Mouse (Mus musculus): ENCODE data around the gene Oasl2.
"Not testable (repeated sequence)": the region's sequence is repeated elsewhere in the genome, so short reads cannot be mapped to it uniquely, and the experiment has no call there.

The Oasl2 gene

DNA sequence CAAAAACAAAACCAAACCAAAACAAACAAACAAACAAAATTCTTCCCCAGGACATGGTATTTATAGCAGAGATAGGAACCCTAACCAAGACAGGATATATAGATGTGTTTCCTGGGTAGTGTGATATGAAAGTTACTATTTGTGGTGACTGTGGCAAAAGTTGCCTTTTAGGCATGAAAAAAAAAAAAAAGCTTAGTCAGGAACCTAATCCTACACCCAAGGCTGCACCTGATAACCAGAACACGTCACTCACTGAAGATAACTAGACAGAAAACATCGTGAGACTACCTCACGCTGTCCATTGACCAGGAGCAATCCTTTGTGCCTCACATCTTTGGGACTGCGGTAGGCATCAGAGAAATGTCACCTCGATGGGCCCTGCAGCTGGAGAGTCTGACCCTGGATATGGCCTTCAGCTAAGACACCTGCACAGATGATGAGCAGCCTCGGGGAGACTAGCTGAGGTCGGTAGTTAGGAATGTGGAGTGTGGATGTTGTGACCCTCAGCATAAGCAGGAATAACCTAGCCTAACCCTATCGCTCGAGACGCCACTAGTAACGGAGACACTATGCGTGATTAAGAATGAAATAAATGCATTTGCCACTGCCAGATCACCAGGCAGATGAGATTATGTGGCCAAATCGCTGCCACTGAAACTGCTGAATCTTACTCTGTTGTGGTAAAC, at the start of gene Oasl2:
Gene Oasl2, plus strand, starts transcription at position 249 of the 686 bp plus-strand sequence.
- peak in 1 of 2 experiments; percentile 9 for DNase-seq (ENCODE audit: low spot score in 2 of 2)

GRCm38 (mm10) chr5:114851565-114852236, 45.0 kb upstream of the Oasl2 start:
- no peak for DNase-seq (ENCODE audit: low spot score in 2 of 2)

GRCm38 (mm10) chr5:114853364-114853763, 43.4 kb upstream of the Oasl2 start, which contains the start of gene 4930519G04Rik:
Gene 4930519G04Rik (plus strand): TSS chr5:114853664.
- DNase-seq (ENCODE audit: low spot score in 2 of 2), result not testable (repeated sequence)

- DNase-seq (ENCODE audit: low spot score in 2 of 2), result no peak
These were observed 38.2 kb upstream of the Oasl2 start, which contains the start of gene Gm9936 for GRCm38 (mm10) chr5:114858582-114858981. Gene Gm9936 (minus strand): TSS chr5:114858682.

- DNase-seq (ENCODE audit: low spot score in 2 of 2), result peak; percentile 25 to 53
These were observed 37.5 kb upstream of the Oasl2 start for GRCm38 (mm10) chr5:114859253-114859652.

DNA sequence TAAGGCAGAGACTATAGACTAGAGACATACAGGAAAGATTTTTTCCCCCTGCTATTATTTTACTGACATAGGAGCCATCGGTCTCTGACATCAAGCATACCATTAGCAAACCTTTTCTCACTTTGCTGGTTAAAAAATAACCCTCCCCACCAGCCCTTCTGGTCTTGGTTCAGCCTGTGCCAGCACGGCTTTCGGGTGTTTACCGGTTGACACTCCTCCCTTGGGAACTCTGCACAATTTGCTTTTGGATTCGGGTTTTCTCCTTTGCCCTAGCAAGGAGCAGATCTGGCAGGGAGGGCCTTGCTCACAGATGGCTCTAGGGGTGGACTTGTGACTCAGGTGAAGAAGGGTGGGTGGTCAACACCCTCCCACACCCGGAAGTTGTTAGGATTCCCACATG, 35.0 kb upstream of the Oasl2 start:
- no peak for DNase-seq (ENCODE audit: low spot score in 2 of 2)

DNA sequence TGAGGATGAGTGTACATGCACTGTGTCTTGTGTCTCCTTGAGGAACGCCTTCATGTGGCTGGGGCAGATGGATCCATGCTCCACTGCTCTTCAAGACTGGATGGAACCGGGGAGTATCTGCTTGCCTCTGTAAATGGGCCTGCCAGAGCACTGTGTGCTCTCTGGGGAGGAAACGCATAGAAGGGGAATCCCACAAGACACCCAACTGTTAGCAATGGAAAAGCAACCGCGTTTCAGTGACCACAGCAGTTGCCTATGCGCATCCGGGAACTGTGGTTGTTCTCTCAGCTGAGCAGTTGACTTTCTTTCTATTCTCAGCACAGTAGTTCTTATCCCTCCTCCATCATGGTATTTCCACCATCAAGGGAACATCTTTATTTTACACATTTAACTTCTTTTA, 31.9 kb upstream of the Oasl2 start:
- peak in 1 of 2 experiments; percentile 45 for DNase-seq (ENCODE audit: low spot score in 2 of 2)

- no peak for DNase-seq (ENCODE audit: low spot score in 2 of 2)
These were observed 31.5 kb upstream of the Oasl2 start for GRCm38 (mm10) chr5:114865279-114865678.

DNA sequence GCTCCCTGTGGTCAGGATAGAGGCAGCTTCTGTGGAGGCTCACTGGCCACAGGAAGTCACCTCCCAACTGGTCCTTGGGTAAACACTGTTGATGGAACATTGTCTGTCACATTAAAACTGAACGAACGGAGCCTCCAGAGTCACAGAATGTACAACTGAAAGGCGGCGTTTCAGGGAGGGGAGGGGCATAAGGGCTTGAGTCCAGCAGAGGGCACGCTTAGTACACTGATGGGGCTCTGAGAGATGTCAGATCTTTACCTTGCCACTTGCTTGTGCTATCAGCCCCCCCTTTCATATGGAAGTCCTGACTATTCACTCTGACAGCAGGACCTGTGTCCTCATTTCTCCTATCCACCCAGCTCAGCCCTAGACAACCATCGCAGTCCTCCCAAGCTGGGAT, 20.9 kb upstream of the Oasl2 start:
- DNase-seq (ENCODE audit: low spot score in 2 of 2), result peak in 1 of 2 experiments; percentile 24

DNA sequence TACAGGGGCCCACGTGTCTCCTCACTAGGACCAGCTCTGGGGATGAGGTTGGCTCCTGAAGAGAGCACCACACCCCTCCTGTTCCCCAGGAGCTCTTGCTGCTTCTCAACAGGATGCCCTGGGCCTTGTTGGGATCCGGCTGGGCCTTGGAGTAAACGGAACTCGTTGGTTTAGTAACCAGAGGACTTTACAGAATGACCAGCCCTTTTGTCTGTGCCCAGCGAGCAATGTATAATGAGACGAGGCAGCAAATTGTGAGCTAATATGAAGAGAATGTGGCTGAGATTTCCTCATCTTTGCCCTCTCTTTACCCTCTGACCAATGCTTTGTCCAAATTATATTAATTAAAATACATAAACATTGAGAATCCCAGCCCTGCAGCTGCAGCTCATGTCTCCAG, 20.4 kb upstream of the Oasl2 start:
- no peak for DNase-seq (ENCODE audit: low spot score in 2 of 2)

DNA sequence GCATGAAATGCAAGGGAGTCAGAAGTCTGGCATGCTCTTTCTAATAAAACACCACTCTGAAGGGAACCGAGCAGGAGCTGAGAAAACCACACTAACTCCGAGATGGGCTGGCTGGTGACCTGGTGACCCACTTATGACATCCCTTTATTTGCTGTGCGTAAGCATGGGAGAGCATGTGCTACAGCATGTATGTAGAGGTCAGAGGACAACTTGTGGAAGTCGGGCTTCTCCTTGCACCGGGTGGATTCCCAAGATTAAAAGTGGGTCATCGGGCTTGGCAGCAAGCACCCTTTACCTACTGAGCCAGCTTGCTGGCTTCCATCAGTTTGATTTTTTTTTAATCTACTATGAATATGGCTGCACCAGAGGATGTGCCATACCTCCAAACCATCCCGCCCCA, 19.2 kb upstream of the Oasl2 start:
- no peak for DNase-seq (ENCODE audit: low spot score in 2 of 2)

GRCm38 (mm10) chr5:114879399-114879798, 17.3 kb upstream of the Oasl2 start:
- no peak for DNase-seq (ENCODE audit: low spot score in 2 of 2)

DNA sequence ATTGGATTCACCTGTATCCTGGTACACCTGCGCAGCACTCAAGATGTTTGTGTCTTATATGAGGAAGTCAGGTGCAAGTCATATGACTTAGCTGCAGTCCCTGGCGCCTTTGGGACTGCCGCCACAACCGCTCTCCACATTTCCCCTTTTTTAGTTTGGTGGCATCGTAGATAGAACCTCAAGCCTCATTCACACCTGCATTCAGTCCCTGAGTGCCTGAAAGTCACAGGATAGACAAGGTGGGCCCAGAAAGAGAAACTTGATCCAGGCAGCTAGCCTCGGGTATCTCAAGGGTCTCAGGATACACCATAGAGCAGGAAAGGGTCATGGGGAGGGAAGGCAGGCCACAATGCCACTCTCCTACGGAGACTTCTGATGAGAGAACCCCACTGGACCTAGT, 14.4 kb upstream of the Oasl2 start:
- peak in 1 of 2 experiments; percentile 45 for DNase-seq (ENCODE audit: low spot score in 2 of 2)

DNA sequence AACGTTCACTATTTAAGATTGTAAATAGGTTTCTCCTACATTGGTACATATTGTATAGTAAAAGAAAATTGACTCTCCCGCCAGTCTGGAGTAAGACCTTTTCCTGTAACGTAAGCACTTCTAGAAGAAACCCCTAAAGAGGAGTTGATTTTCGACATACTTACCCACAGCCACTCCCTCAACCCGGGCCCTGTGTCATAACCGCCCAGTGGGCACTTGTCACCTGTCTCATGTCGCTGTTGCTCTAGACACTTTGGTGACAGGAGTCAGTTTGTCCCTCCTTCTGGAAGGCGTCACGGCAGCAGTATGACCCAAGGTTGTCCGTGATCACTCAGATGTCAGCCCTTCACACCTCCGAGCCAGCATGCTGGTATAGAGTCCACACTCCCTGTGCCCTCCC, 13.7 kb upstream of the Oasl2 start:
- DNase-seq (ENCODE audit: low spot score in 2 of 2), result no peak

DNA sequence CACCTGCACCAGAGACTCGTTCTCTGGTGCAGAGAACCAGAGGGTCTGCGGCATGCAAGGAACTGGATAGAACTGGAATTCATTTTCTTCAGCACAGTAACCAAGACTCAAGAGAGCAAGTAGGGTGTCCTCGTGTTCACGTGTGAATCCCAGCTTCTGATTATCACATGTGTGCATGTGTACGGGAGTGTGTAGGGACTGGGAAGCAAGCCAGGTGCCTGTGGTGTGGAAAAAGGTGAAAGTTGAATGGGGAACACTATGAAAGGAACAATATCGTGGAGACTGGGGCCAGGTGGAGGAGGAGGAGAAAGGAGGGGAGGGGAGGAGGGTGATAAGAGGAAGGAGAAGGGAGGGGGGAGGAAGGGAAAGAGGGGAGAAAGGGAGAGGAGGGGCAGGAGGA, 9.9 kb upstream of the Oasl2 start:
- DNase-seq (ENCODE audit: low spot score in 2 of 2), result no peak

DNA sequence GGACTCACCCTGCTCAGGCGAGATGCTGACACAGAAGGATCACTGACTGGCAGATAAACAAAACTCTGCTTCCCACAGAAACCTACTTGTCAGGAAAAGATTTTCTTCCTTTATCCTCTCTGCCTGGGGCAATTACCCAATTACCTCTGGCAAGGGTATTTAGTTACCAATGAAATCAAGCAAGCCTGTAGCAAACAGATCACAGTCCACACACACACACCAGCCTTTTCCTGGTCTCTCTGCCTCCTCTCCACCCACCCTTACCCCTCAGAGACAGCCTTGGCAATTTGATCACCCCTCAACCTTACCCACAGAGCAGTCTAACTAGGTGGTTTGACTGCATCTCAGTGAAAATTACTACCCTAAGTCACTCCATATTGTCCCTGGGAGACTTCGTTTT, 7.7 kb upstream of the Oasl2 start:
- no peak for DNase-seq (ENCODE audit: low spot score in 2 of 2)

- DNase-seq (ENCODE audit: low spot score in 2 of 2), result no peak
These were observed 1.2 kb upstream of the Oasl2 start for GRCm38 (mm10) chr5:114895542-114895941.

- no peak for DNase-seq (ENCODE audit: low spot score in 2 of 2)
These were observed 648 bp downstream of the Oasl2 start for GRCm38 (mm10) chr5:114897374-114897793.

- DNase-seq (ENCODE audit: low spot score in 2 of 2), result no peak
These were observed 2.1 kb downstream of the Oasl2 start for GRCm38 (mm10) chr5:114898857-114899256.

DNA sequence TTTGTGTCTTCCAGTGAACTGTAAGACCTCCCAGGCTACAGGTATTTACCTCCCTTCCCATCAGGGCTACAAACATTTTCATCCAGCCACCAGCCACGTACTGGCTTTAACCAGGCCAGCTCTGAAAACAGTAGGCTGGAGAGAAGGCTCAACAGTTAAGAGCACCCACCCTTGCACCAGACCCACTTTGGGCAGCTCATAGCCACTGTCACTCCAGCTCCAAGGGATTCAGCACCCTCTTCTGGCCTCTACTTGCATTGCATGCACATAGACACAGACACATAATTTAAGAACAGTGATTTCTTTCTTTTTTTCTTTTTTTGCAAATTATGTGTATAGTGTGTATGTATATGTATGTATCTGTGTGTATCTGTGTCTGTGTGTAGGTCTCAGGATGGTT, 5.7 kb downstream of the Oasl2 start:
- DNase-seq (ENCODE audit: low spot score in 2 of 2), result peak in 1 of 2 experiments; percentile 56

- DNase-seq (ENCODE audit: low spot score in 2 of 2), result no peak
These were observed 12.0 kb downstream of the Oasl2 start for GRCm38 (mm10) chr5:114908598-114909305.

DNA sequence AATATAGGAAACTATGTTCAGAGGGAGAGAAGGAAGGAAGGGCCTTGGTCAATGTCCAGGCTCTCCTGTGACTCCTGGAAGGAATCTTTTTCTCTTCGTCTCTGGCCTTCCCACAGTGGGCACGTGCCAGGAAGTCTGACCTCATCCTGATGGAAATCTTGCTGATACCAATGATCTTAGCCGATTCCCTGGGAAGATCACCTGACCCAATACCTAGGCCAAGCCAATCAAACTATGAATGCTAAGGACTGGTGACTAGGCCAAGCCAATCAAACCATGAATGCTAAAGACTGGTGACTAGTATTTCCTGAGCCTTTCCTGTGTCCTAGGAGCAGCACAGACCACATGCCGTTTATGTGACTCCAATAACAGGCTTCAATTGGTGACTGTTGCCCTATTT, 16.9 kb downstream of the Oasl2 start:
- no peak for DNase-seq (ENCODE audit: low spot score in 2 of 2)

GRCm38 (mm10) chr5:114914855-114915254, 18.1 kb downstream of the Oasl2 start:
- DNase-seq (ENCODE audit: low spot score in 2 of 2), result no peak
